In the genomic region with DNA sequence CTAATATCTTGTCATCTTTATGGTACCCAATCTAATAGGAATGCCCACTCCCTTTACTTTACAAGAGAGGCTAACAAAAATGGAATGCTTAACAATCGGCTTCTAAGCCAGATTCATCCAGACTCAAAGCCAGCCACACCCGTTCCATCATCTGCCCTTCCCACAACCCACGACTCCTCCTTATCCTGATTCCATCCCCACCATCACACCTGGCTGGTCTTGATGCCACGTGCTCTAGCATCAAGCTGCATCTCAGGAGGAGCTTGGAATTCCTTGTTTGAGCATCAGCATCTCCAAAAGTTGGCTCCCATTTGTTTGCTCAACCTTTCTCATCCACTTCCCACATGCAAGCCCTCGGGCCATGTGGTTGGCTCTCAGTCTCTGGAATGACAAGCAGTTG, we compare ENCODE assay signal across 26 mouse cellular contexts.
"Had no signal": no experiment of that assay in that cellular context is flagged by ENCODE, and none has a peak within 500 bp of the region (broad histone marks: within the 10 kb centered on the region; RNA-seq: fewer than 3 reads in every experiment).

No protein-coding gene starts in this region.

- H3K27me3 ChIP-seq: heart, embryonic 12.5 days; hindbrain, embryonic 12.5 days; intestine, embryonic 15.5 days; limb, embryonic 15.5 days had no signal

- H3K36me3 ChIP-seq: heart, embryonic 10.5 days; heart, embryonic 12.5 days; hindbrain, embryonic 10.5 days; hindbrain, embryonic 12.5 days; intestine, embryonic 15.5 days; limb, embryonic 13.5 days; limb, embryonic 15.5 days; liver, embryonic 12.5 days had no signal

- DNase-seq: gastrocnemius, adult 2 months; gastrocnemius, postnatal 10 days; gastrocnemius, postnatal 25 days; heart, adult 18-20 months; heart, postnatal 10 days; heart, postnatal 4 days; kidney, adult 18-20 months; kidney, adult 8-10 months; kidney, postnatal 10 days; kidney, postnatal 25 days; kidney, postnatal 4 days had no signal

- H3K4me2 ChIP-seq: heart, embryonic 12.5 days; hindbrain, embryonic 12.5 days; hindbrain, embryonic 14.5 days; intestine, embryonic 15.5 days; limb, embryonic 13.5 days; limb, embryonic 15.5 days; liver, embryonic 12.5 days had no signal

- H3K27ac ChIP-seq: gastrocnemius, adult 2 months; heart, embryonic 10.5 days; hindbrain, embryonic 10.5 days; hindbrain, embryonic 12.5 days; hindbrain, embryonic 14.5 days; intestine, embryonic 15.5 days; layer of hippocampus, adult 2 months; left cerebral cortex, adult 2 months; limb, embryonic 13.5 days; limb, embryonic 15.5 days; liver, embryonic 12.5 days; liver, embryonic 14.5 days had no signal

- H3K4me1 ChIP-seq: liver, embryonic 12.5 days had no signal

- H3K9me3 ChIP-seq: heart, embryonic 10.5 days; heart, embryonic 12.5 days; hindbrain, embryonic 10.5 days; hindbrain, embryonic 12.5 days; intestine, embryonic 15.5 days; limb, embryonic 13.5 days; limb, embryonic 15.5 days; liver, embryonic 12.5 days had no signal

- H3K4me3 ChIP-seq: gastrocnemius, adult 2 months; heart, embryonic 10.5 days; heart, embryonic 12.5 days; hindbrain, embryonic 10.5 days; hindbrain, embryonic 12.5 days; intestine, embryonic 15.5 days; layer of hippocampus, adult 2 months; left cerebral cortex, adult 2 months; limb, embryonic 13.5 days; limb, embryonic 15.5 days; liver, embryonic 12.5 days had no signal

- ATAC-seq: hindbrain, embryonic 16.5 days; inflammation-experienced regulatory T-cells, adult 6 months; intestine, embryonic 15.5 days; intestine, postnatal 0 days; liver, embryonic 12.5 days had no signal

- H3K9ac ChIP-seq: heart, embryonic 12.5 days; hindbrain, embryonic 12.5 days; hindbrain, embryonic 14.5 days; intestine, embryonic 15.5 days; limb, embryonic 13.5 days; limb, embryonic 15.5 days; liver, embryonic 12.5 days; liver, embryonic 14.5 days had no signal
